Mouse (Mus musculus): ENCODE measurements around the gene Upk1a.

Upk1a gene

GRCm38 (mm10) chr7:30612654-30613402 is at the start of gene Upk1a:
Gene Upk1a (minus strand): TSS chr7:30612847.
- no peak for DNase-seq

DNA sequence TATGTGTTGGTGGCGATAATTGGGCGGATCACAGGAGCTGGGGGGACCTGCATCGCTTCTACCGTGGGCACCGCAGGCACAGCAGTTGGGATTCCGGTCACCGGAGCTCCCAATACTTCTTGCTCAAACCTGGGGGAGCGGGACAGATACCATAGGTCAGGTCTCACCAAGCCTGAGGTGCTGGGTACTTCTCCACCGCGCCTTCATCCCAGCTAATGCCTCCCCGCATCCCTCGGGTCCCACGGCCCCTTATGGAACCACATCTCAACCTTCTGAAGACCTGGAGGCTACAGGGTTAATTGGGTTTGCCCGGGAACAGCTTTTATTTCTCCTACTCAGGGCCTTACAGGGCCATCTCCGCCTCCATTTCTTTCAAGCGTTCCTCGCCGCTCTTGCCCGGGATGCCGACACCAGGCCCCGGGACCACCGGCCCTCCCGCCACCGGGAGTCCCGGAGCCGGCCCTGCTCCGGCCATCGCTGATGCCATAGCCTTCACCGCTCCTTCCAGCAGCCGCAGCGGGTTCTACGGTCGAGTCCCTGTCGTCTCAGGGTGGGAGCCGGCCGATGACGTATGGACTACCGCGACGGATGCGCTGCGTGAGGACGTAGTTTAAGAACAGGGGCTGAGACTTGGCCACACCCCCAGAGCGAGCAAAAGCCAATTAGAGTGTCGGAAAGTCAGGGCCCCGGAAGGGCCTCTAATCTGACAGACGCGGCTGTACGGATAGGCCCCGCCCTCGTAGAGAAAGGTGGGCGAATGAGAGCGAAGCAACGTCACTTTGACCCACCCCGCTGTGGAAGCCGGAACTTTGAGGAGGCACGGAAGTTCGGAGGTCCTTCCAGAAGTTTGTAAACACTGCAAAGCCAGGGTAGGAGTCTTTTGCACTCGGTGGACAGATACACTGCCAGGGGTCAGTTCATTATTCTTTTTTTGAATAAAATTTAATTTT is 37.2 kb upstream of the Upk1a start, which contains the start of gene Rbm42:
Rbm42 (minus strand) TSS at position 727 of the 950 bp plus-strand sequence.
- peak; percentile 96 to 98 for DNase-seq

DNA sequence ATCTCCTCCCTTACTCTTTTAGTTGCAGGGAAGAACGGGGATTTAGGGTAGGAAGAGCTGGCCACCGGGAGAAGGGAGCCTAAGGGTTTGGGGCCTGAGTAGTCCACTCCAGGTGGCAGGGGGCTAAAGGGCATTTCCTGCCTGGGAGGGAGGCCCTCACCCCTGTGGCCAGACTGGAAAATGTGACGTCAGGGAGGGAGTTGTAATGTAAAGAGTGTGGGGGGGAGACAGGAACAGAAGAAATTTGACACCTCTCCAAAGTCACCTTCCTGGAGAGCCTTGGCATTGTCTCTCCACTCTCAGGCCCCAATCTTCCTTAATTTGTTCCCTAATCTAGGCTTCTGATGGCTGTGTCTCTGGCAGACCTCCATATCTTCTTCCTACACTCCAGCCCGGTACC is 26.4 kb upstream of the Upk1a start:
- no peak for DNase-seq

- DNase-seq: no peak
Observed at GRCm38 (mm10) chr7:30636395-30636794, 23.7 kb upstream of the Upk1a start.

GRCm38 (mm10) chr7:30635752-30636151 is 23.1 kb upstream of the Upk1a start, which contains the start of gene Etv2:
Gene Etv2 (minus strand): TSS chr7:30635852.
- no peak for DNase-seq

DNA sequence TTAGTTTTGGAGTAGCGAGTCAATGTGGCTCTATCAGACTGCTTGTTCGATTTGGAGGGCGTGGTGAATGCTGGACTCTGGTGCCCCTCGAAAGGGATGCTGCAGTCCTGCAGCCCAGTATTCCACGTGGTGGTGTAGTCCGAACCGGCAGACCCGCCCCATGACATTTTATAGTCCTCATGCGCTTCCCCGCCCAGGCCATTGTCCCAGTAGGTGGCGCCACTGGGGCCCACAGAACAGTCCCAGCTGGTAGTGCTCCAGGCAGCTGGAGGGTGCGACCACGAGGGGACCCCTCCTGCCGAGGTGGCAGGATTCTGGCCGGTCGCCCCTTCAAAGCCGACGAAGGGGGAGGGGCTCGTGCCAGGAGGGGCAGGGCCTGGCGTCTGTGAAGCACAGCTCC is 22.0 kb upstream of the Upk1a start:
- DNase-seq: peak; percentile 81 to 83

DNA sequence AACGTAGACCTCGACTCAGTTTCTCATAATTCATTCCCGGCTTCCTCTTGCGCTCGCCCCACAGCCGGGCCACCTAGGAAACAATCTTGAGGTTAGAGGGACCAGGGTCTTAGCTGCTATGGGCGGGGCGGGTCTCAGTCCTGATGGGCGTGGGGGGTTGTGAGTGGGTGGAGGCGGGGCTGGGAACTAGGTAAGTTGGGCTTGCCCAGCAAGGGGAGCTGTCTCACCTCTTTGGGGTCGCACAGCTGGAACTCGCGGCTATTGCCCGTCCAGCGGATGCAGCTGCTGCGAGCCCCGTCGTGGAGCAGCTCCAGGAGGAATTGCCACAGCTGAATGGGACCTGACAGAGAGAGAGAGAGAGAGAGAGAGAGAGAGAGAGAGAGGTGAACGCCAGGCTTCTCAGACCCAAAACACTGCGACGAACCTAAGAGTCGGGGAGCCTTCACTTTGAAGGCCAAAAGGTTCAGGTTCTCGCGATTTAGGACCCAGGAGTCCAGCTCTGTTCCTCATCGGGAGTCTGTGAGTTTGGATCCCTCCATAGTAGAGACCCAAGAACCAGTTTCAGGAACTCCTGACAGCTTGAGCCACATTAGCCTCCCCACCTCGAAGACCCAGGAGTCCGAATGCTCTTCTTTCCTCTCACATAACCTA is 21.2 kb upstream of the Upk1a start:
- no peak for DNase-seq

DNA sequence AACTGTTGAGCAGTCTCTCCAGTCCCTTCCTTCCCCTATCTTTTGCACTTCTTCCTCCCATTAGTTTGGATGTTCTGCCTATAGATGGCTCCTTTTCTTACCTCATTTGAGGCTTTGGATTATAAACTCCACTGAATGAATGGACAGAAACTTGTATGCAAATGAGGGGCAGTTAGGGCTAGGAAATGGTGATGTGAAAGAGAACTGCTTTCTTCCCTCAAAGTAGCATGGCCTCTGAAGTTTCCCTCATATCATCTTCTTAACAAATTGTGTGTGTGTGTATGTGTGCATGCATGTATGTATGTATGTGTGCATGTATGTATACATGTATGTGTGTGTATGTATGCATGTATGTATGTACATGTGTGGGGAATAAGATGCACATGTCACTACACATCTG is 16.4 kb upstream of the Upk1a start:
- no peak for DNase-seq

GRCm38 (mm10) chr7:30626647-30627046 is 14.0 kb upstream of the Upk1a start:
- DNase-seq: no peak

- DNase-seq: peak; percentile 86 to 87
Observed at GRCm38 (mm10) chr7:30625530-30626384, 13.1 kb upstream of the Upk1a start, which contains the start of gene Cox6b1. Gene Cox6b1 (minus strand): TSS chr7:30626151.

DNA sequence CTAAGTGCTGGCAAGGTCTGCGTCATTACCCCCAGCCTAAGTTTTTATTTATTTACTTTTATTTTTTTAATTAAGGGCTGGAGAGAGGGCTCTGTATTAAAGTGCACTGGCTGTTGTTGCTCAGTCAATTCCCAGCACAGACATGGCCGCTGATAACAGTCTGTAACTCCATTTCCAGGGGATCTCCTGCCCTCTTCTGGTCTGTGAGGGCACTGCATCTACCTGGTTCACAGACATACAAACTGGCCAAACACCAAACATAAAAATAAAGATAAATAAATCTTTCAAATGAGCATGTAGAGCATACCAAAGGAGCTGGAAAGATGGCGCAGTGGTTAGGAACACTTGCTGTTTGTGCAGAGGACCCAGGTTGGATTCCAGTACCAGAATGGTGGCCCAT is 6.6 kb upstream of the Upk1a start:
- peak; percentile 65 to 68 for DNase-seq

DNA sequence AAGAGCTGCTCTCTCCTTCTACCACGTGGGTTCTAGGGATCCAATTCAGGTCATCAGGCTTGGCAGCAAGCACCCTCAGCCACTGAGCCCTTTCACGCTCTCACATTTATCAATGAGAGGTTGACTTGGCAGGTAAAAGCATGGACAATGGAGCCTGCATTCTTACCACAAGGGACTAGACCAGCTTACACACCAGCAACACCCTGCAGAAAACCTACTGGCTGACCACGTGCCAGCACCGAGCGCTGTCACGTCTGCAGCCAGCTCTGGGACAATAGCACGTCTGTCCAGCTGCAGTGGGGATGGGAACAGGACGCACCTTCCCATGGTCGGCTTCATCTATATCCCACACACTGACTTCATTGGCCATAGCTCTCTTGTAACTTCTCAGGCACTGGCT is 6.0 kb upstream of the Upk1a start:
- DNase-seq: no peak

DNA sequence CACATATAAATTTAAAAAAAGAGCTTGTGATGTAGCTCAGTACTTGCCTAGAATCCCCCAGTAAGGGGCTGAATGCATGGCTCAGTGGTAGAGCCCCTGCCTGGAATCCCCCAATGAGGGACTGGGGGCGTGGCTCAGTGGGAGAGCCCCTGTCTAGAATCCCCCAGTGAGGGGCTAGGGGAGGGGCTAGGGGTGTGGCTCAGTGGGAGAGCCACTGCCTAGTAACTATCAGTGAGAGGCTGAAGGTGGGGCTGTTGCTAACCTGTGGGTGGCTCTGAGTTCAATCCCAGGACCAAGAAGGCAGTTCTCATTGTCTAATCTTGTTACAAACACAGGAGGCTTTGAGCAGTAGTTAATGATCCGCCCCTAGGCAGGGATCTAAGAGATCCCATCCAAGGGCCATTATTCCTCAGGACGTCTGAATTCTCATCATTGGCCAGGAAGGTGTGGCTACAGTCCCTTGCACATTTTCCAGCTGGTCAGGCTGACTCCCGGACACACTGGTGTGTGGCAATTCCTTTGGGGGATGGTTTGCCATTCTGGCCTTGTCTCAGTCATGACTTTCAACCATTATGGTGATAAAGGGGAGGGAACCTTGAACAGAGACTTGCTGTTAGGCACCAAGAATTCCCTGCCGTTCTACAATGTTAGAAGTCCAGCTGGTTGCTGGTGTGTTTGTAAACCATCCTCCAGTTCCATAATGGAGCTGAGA is 2.6 kb upstream of the Upk1a start:
- DNase-seq: no peak

GRCm38 (mm10) chr7:30614454-30614853 is 1.8 kb upstream of the Upk1a start:
- DNase-seq: peak; percentile 25 to 28

GRCm38 (mm10) chr7:30613529-30614112 is 974 bp upstream of the Upk1a start:
- peak; percentile 77 to 78 for DNase-seq

GRCm38 (mm10) chr7:30610043-30610442 is 2.6 kb downstream of the Upk1a start:
- DNase-seq: no peak

GRCm38 (mm10) chr7:30608476-30608875 is 4.2 kb downstream of the Upk1a start:
- no peak for DNase-seq

- peak; percentile 76 to 79 for DNase-seq
Observed at GRCm38 (mm10) chr7:30607706-30608309, 4.8 kb downstream of the Upk1a start.

DNA sequence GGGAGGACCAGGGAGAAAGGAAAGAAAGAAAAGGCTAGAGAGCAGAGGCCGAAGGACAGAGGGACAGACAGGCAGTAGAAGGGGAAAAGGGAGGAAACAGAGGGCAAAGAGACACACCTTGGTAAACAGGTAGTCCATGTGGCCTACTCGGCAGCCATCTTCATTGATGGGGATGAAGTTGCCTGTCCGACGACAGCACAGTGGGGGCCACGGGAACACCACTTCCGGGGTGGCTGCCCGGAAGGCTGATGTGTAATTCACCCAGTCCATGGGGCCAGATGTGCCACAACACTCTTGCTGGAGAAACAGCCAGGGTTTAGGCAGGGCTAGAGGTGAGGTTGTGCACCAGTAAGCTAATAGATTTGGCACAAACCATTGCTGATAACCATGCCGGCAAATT is 7.7 kb downstream of the Upk1a start:
- DNase-seq: no peak

DNA sequence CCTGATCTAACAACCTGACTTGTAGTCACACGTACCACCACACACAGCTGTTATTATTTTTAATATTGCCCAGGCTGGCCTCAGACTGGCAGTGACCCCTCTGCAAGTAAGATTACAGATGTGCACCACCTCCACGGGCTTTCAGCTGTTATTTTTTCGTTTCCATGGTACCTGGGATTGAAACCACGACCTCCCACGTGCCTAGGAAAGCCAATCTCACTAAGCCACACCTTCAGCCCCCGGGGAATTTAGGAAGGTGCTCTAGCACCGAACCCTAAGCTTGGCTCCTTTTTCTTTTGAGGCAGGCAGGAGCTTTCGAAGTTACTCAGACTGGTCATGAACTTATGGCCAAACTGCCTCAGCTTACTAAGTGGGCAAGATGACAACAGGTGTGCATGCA is 8.2 kb downstream of the Upk1a start:
- no peak for DNase-seq

DNA sequence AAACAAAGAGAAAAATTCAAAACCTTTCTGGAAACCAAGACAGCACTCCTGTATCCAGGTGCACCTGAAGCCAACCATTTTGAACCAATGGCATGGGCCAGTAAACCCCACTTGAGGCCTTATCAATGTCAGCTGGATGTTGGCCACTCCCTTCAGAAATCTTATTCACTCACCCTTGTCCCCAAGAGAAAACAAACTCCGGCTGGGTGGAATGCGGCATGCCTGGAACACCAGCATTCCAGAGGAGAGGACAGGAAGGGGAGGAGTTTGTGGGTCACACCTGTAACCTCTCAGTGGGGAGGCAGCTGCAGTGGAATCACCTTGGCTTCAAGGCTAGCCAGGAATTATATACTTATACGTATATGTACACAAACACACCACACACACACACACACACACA is 10.1 kb downstream of the Upk1a start:
- DNase-seq: no peak

Data from B cell, adult 2 months (primary cell).